Mouse (Mus musculus): Measurements from ENCODE around the gene Pmepa1. TPM values are rescaled to one million over a fixed set of nuclear protein-coding genes. Genes with fewer than 3 reads are reported as not detected.

The Pmepa1 gene
- total RNA-seq (2021) = 10 to 100 TPM; 30.4 to 31.6 TPM
- long read RNA-seq, full-length matches to known transcripts = 43 of 56 reads
- long read RNA-seq, partial matches to known transcripts = 1 of 56 reads
- long read RNA-seq, other reads (novel, unspliced or antisense) = 12 of 56 reads

DNA sequence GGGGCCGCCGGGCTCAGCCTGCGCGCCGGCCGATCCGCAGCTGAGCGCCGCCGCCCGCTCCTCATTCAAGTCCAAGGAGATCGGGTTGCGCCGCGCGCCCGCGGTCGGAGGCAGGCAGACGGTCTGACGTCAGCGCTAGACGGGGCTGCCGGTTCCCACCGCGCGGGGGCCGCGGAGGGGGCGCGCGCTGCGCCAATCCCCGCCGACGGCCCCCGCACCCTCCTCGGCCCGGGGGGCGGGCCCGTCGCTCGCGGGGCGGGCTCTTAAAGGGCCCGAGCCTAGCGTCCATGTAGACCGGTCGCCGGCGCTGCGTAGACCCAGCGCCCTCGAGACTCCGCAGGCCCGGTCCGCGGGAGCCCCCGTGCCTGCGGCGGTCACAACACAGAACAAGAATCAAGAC, at the start of gene Pmepa1:
Gene Pmepa1, minus strand, starts transcription at position 125 of the 400 bp plus-strand sequence.
- DNase-seq (ENCODE audit: low spot score in 2 of 2) = peak; percentile 89 to 92

DNA sequence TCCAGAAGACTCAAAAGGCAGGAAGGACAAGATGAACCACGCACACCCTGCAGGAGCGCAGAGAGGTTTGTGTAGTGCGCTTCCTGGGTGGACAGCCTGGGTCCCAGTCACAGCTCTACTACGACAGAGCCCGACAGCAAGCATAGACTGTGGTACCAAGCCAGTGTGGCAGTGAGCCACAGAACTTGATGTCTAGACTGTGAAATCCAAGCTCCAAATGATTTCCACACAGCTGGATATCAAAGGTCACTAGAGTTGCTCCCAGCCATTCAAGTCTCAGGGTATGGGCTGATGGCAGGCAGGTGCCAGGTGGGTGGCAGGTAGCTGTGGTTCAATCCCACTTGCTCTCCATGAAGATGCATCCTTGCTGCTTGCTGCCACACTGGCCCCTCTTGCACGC, 45.4 kb upstream of the Pmepa1 start:
- no peak for DNase-seq (ENCODE audit: low spot score in 2 of 2)

DNA sequence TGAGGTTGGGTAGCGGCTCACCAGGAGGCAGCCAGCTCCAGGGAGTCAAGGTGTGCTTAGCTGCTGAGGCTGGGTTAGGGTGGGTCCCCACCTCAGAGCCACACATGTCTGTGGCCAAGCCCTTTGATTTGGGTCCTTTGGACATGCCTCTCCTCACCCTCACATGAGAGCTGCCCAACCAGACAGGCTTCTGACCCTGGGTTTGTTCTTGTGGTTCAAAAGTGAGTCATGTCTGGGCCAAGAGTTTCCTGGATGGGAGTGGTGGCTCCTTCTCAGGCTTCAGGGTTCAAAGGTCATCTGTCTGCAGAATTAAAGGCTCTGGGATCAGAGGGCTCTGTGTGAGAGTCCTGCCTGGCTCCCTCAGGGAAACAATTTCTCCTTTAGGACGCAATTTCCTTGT, 44.9 kb upstream of the Pmepa1 start:
- no peak for DNase-seq (ENCODE audit: low spot score in 2 of 2)

DNA sequence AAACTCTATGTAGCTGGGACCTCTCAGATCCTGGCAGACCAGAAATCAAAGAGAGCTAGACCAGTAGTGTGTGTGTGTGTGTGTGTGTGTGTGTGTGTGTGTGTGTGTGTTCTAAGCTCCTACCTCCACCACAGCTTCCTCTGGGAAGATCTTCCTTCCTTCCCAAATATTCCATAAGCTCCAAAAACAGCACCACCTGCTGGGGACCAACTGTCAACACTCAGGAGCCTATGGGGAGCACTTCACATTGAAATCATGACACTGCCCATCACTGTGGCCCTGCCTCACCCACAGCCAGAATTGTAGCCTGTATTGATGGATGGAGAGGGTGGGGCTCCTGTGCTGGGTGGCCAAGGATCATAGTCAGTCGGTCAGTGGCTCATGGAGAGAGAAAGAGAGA, 38.0 kb upstream of the Pmepa1 start:
- no peak for DNase-seq (ENCODE audit: low spot score in 2 of 2)

DNA sequence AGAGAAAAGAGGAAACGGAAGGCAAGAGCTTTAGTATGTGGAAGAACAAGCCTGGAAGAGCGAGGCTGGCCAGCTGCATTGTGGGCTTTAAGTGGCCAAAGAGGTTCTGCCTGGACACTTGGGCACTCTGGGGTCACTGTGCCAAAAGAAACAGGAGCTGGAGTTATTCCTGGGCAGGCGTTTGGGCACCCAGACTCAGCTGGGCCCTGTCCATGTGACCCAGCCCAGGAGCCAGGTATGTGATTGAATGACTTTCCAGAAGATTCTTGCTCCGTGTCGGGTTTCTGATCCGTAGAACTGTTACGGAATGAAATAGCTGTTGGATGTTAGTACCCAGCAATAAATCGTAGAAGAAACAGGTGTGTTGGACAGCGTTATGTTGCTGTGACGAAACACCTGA, 32.2 kb upstream of the Pmepa1 start:
- DNase-seq (ENCODE audit: low spot score in 2 of 2) = no peak

DNA sequence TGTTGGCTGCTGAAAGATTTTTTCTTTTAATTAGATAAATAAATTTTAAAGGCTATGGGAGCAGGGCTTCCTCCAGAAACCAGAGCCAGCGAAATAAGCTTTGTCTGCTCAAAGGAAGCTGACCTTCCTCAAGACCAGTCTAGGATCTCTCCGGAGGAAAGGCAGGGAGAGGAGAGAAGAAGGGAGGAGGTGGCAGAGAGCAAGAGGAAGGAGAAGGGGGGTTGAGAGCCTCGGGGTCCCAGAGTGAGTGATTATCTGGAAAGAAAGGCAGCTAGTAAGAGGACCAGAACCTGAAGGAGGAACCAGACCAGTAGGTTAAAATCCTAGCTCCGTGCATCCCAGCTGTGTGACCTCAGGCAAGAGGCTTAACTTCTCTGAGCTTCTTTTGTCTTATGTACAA, 31.7 kb upstream of the Pmepa1 start:
- DNase-seq (ENCODE audit: low spot score in 2 of 2) = no peak

DNA sequence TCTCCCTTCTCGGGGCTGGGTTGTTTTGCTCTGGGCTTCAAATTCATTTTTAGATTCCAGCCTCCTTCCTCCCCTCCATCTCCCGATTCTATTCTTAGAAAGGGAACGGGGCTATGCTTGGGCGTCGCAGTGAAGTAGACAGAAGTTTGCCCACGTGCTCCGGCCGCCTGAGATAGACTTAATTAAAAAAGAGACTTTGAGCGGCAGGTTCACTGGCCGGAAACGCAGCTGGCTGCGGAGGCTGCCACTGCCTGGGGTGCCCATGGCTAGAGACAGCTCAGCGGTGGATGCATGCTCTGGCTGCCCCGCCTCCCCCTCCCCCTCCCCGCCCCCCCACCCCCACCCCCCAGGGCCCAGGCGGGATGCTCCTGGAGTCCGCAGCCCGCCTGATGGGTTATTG, 31.2 kb upstream of the Pmepa1 start:
- DNase-seq (ENCODE audit: low spot score in 2 of 2) = peak; percentile 33 to 41

DNA sequence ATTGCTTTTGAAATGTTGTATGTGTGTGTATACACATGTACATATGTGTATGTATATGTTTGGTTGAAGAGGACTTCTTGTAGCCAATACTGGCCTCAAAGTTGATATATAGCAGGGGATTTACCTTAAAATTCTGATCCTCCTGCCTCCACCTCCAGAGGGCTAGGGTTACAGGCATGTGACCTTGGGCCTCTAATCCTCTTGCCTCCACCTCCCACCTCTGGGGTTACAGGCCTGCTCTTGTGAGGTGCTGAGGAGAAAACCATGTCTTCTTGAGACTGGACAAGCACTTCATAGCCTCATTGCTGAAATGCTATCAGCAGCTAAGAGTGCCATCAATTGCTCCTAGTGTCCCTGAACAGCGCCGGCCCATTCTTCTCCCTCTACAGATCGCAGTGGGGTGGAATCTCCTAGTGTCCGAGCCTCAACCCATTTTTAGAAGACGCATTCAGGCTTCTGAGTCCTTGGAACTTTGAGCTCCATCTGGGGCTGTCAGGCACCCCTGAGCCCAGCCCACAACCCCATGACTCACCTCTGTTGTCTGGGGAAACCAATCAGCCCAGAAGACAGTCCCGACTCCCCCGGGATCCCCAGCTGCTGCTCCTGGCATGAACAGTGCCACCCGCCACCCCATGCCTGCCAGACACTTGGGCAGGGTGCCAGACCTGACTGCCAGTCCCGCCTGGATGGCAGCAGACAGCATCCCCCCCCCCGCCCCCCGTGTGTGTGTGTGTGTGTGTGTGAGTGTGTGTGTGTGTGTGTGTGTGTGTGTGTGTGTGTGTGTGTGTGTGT, 30.6 kb upstream of the Pmepa1 start:
- peak; percentile 91 to 92 for DNase-seq (ENCODE audit: low spot score in 2 of 2)

DNA sequence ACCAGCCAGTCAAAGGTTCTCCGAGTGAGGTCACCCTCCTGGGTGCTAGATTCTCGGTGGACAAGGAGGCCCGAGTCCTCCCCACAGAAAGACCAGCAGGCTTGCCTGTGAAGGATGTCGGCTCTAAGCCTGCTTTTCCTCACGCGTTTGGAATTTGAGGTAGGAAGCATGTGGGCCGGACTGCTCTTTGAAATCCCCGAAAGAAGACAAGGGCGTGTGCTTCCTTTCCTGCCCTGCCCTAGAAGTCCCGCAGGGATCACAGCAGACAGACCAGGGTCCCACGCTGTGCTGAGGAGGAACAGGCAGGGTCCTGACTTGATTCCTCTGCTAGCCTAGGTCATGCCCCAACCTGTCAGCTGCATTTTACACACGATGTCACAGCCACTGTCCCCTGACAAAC, 28.7 kb upstream of the Pmepa1 start:
- DNase-seq (ENCODE audit: low spot score in 2 of 2) = no peak

DNA sequence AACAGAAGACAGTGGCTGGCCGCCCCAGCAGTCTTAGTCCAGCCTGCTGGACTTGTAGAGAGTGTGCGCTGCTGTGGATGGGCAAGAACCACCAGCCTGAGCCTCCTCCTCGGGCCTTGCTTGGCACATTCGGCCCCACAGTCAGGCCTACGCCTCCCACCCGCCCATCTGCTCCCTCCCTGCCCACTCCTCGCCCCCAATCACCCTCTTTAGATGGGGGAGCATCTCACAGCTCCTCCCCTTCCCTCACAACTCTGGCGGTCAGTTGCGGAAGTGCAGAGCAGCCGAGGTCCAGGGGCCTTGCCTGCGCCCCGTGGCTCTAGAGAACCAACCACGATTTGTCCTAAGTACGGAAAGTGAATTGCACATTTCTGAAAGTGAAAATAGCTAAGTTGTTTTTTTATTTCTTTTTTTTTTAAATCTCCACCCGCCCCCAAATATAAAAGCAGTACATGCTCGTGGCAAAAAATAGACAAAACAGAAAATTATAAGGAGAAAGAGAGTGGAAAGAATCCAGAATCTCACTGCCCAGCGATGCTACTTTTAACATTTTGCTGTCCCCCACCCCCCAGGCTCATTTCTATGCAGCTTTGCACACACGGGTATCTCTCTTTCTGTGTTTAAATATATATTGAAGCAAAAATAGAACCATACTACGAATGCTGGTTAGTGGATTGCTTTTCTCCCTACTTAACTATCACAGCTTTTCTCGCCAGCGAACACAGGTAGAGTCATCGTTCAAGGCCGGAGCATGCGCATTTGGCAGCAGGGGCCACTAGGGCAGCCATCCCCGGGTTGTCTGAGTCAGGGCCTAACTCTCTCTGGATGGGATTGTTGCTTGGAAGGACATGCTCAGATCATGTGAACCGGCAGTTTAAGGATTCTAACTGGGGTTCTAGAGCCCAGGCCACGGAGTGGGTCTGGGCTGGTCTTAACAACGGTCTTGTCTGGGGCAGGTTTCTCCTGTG, 24.6 kb upstream of the Pmepa1 start:
- peak; percentile 41 to 45 for DNase-seq (ENCODE audit: low spot score in 2 of 2)

DNA sequence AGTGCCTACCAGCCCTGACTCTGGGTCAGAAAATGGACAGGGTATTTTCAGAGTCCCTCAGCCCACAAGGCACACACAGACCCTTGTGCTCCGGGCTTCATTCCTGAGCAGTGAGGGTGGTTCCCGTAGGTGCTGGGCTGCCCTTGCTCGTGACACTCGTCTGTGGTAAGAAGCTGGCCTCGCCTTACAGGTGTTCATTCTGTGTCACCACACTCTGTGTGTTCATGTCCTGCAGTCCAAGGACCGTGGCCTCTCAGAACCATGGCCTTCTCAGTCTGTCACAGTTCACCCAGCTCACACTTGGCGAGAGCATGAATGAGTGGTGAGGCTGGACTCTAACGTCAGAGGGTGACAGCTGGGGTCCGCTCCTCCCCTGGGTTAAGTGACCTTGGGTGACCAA, 20.1 kb upstream of the Pmepa1 start:
- DNase-seq (ENCODE audit: low spot score in 2 of 2) = no peak

DNA sequence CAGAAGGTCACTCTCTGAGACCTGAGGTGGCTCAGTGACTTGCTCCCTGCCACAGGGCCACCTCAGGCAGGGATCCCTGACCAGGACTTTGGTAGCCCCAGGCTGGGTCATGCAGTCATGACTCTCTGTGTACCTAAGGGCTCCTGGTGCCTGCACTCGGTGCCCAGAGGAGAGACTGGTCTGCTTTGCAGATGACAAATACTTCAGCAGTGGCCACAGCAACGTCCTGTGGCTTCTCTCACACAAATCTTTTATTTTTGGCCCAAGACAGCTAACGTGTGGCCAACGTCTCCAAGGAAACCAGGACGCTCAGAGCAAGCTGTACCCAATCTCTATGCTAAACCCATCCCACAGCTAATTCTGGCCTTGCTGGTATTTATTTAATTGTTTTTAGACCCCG, 16.7 kb upstream of the Pmepa1 start:
- peak in 1 of 2 experiments; percentile 47 for DNase-seq (ENCODE audit: low spot score in 2 of 2)

DNA sequence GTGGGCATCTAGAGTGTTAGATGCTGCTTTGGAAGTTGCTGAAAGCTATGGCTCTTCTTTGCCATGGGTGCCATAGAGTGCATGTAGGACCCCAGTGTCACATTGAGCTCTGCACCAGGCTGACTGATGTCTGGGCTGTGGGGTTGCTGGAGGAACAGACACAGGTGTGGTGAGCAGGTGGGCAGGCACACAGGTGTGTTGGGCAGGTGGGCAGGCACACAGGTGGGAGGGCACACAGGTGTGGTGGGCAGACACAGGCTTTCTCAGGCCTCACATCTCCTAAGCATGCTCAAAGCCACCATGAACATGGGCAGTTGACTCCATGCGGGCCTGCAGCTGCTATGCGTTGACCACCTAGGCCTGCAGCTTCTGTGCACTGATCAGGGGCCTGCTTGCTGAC, 16.2 kb upstream of the Pmepa1 start:
- no peak for DNase-seq (ENCODE audit: low spot score in 2 of 2)

DNA sequence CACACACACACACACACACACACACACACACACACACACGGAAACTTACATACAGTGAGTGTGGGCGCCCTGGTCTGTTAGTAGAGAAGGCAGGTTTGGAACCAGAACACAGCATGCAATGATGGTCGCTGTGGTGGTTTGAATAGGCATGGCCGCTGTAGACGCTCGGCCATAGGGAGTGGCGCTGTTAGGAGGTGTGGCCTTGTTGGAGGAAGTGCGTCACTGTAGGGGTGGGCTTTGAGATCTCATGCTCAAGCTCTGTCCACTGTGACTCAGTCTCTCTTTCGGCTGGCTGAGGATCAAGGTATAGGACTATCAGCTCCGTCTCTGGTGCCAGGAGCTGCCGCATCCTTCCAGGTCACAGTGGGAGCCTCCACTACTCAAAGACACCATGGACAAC, 14.6 kb upstream of the Pmepa1 start:
- no peak for DNase-seq (ENCODE audit: low spot score in 2 of 2)

DNA sequence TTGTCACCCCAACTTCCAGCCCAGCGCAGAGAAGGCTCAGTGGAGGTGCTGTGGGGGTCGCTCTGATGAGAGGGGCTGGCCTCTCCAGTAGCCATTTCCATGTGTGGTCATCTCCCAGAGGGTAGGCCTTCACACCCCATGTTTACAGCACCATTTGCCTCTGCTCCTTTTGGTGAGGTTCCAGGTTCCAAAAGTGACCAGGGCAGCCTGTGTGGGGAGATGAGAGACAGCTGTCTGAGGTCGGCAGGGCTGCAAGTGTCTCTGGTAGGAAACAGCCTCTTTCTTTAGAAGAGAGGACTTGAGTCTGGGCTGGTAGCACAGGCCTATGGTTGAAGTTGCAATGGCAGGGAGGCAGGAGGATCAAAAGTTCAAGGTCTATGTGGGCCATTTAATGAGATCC, 13.6 kb upstream of the Pmepa1 start:
- DNase-seq (ENCODE audit: low spot score in 2 of 2) = no peak

DNA sequence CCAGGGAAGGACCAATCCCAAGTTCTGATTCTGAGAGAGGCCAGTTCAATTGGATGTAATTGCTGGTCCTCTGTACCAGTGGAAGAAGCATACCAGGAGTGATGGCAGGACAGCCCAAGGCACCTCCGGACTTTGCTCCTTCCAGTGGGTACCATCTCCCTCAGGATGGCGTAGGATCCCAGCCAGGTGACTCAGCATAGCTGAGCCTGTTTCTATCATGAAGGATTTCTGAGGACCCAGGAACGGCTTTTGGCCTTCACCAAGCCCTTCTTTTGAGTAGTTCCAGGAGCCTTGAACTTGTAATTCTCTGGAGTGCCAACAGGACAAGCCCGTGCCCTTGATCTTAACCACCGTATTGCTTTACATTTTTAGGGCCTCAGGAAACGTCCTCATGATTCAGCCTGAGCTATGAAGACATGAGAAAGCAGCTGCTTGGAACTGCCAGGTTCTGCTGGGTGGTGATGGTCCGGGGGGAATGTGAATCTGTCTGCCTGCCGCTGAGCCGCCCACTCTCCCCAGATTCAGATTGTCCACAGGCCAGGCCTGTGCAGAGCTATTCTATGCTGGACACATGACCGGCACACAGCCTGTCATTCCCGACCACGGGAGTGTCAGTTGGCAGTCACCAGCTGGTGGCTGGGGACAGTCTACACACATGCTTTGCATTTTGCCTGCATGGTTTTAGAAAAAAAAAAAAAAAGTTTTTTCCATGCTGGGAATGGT, 9.6 kb upstream of the Pmepa1 start:
- DNase-seq (ENCODE audit: low spot score in 2 of 2) = no peak

DNA sequence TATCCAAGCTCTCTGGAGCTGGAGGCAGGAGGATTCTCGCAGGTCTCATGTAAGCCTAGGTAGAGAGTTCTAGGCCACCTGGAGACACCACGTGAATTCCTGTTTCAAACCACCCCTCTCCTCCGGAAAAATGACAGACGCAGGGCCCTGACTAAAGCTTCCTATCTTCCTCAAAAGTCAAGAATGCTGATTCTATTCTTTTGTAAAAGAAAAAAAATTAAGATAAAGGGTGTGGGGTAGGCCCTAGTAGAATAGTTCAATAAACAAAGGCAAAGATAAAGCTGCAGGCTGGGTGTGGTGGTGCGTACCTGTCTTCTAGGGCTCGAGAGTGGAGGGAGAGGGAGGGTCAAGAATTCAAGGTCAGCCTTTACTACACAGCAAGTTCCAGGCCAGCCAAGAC, 8.4 kb upstream of the Pmepa1 start:
- DNase-seq (ENCODE audit: low spot score in 2 of 2) = no peak

DNA sequence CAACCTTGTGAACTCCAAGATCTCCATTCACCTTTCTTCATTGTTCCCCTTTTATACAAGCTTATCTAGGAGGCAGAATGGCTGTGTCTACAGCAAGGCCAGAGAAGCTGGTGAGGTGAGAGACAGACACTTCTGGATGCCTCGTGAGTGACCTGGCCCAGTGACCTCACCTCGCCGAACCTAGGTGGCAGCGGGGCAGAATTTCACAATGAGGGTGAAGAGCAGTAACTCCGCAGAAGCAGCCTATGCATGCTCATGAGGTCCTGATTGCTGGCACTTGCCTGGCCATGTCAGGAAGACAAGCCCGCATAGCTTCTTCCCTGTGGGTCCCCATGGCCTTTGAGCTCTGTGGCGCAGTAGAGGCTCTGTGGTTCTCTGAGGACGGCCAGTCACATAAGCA, 5.9 kb upstream of the Pmepa1 start:
- DNase-seq (ENCODE audit: low spot score in 2 of 2) = no peak

DNA sequence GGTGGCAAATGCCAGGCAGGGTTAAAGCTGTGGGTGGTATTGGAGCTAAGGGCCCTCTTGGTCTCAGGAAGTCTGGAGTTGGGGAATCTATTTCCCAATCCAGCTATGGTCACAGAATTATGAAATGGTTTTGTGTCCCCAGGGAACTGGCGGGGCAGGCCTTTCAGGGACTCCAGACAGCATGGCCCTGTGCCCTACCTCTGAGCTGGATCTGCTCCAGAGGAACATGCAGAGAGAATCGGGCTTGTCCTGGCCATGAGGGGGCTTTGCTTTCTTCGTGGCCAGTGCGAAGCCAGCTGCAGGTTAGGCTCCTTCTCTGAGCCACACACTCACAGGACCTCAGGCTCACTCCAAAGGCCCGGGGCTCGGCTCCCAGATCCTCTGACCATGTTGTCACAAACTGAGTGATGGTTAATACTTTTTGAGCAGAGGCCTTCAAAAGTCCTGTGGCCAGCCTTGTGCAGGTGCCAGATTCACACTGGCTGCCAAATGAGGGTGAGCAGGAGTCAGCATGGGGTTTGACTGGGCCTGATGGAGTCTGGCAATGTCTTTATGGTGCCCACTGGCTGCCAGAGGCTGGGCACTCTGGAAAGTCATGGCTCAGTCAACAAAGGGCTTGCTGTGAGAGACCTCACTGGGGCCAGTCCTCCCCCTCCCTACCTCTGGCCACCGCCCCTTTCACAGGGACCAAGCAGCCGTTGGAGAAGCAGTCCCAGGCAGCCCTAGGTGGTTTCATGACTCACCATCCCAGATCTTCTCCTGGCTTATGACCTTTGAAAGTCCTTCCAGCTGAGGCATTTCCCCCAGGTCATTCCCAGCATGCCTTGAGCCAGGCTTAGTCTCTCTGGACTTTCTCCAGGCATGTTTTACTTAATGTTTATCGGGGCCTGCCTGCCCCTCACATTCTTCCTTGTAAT, 4.9 kb upstream of the Pmepa1 start:
- DNase-seq (ENCODE audit: low spot score in 2 of 2) = no peak

DNA sequence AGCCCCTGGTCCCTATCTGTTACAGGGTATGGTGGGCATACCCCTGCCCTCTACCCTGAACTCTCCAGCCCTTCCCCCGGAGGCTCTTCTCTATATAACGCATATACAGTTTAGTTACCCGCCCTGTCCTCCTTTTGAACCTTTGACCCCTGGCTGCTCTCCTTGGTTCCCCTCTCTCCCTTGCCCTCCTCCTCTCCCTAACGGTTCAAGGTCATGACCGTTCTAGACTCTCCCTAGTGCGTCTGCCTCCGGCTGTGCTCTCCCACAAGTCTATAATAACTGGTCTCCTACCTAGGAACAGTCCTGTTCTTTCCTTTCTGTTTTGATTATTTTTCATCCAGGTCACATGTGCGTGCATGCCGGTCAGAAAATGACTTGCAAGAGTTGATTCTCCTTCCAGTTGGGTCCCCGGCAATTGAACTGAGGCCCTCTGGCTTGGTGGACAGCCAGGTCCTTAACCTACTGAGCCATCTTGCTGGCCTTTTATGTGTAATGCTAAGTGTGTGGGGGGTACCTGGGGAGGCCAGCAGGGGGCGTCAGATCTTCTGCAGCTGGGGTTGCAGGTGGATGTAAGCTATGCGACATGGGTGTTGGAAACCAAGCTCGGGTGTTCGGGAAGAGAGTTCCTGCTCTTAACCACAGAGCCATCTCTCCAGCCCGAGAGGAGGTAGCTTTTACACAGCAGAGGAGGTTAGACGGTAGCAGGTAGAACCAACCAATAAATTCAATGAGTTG, 2.7 kb upstream of the Pmepa1 start:
- no peak for DNase-seq (ENCODE audit: low spot score in 2 of 2)

Measured in layer of hippocampus, postnatal 10 days (tissue).